Mouse (Mus musculus) intestine, embryonic 14.5 days (tissue): ENCODE measurements around the gene Gm6367. TPM values are rescaled to one million over a fixed set of nuclear protein-coding genes. Genes with fewer than 3 reads are reported as not detected.
"Not testable (repeated sequence)": the region's sequence is repeated elsewhere in the genome, so short reads cannot be mapped to it uniquely, and the experiment has no call there.

Experiments used
- ATAC-seq: fragments of 200-750 bp; cut with Nextera tagmentation; replicated peaks from 2 replicates; pipeline ENCODE4 v1.8.0; 2017; ENCODE audit warnings: low read depth, moderate number of reproducible peaks, moderate TSS enrichment, moderate library complexity; ENCODE audit not compliant: low FRiP score, low TSS enrichment
- DNase-seq: peaks from one replicate; pipeline ENCODE4 v3.0.0-alpha.2; 2018; ENCODE audit warnings: low spot score
- H3K27ac ChIP-seq: fragments of 300-500 bp; sonication (generic); 2 replicates; pipeline ENCODE4 v1.5.1; 2014; ENCODE audit warnings: low read depth, mild to moderate bottlenecking, control low read depth
- H3K27me3 ChIP-seq: fragments of 300-500 bp; sonication (generic); replicated peaks from 2 replicates; pipeline ENCODE4 v1.6.1; 2014; ENCODE audit warnings: low read length, control low read depth; ENCODE audit not compliant: control insufficient read depth, insufficient read depth
- H3K36me3 ChIP-seq: fragments of 300-500 bp; sonication (generic); 2 replicates; pipeline ENCODE4 v1.6.1; 2014; ENCODE audit warnings: low read length, control low read depth; ENCODE audit not compliant: control insufficient read depth, insufficient read depth
- H3K4me1 ChIP-seq: fragments of 300-500 bp; sonication (generic); replicated peaks from 2 replicates; pipeline ENCODE4 v1.6.1; 2014; ENCODE audit warnings: low read length, control low read depth, mixed read lengths; ENCODE audit not compliant: control insufficient read depth, insufficient read depth
- H3K4me2 ChIP-seq: fragments of 300-500 bp; sonication (generic); 2 replicates; pipeline ENCODE4 v1.6.1; 2014; ENCODE audit warnings: low read length
- H3K4me3 ChIP-seq: fragments of 300-500 bp; sonication (generic); 2 replicates; pipeline ENCODE4 v1.5.1; 2014; ENCODE audit warnings: low read depth, low read length, control low read depth, mixed read lengths
- H3K9ac ChIP-seq: fragments of 300-500 bp; sonication (generic); 2 replicates; pipeline ENCODE4 v1.6.1; 2014; ENCODE audit warnings: mild to moderate bottlenecking, low read length
- H3K9me3 ChIP-seq: fragments of 300-500 bp; sonication (generic); 2 replicates; pipeline ENCODE4 v1.6.1; 2016; ENCODE audit warnings: low read length, control low read depth; ENCODE audit not compliant: control insufficient read depth
- WGBS: fragments of 180-500 bp; shearing (Covaris S2); extraction: QIAGEN DNeasy Blood & Tissue Kit; methylation state at CpG from one replicate; pipeline ENCODE4 v1.1.7; 2014; 5-methylcytosine and 5-hydroxymethylcytosine counted together
- polyA plus RNA-seq: library from polyadenylated mRNA; unstranded; fragments of >200 nt; fragmentation: Nextera tagmentation; extraction: Ambion mirVana; gene quantifications from 2 replicates; pipeline ENCODE4 v1.2.1, GENCODE M21; 2014

Gm6367 gene
- polyA plus RNA-seq: not detected in 2 replicates

GRCm38 (mm10) chr5:94988326-94988725 lies at the start of gene Gm6367:
Gene Gm6367 (plus strand): TSS chr5:94988626.
- H3K9me3 ChIP-seq, ATAC-seq, H3K27me3 ChIP-seq, H3K36me3 ChIP-seq, H3K4me3 ChIP-seq, H3K4me2 ChIP-seq, H3K4me1 ChIP-seq, DNase-seq, H3K27ac ChIP-seq, H3K9ac ChIP-seq: not testable (repeated sequence)
- WGBS: no CpG with 5 or more reads among the region's 2 CpGs

Other genes with a start within 250 kb of the Gm6367 start
- gene Gm3183, start 123.2 kb upstream of the Gm6367 start, polyA plus RNA-seq: not detected in 2 replicates
- gene Gm7942, start 118.3 kb downstream of the Gm6367 start, polyA plus RNA-seq: not detected in 2 replicates
- gene Gm16513, start 194.0 kb downstream of the Gm6367 start, polyA plus RNA-seq: not detected in 2 replicates